Mouse (Mus musculus) heart, postnatal 10 days (tissue): ENCODE measurements at regions not wholly inside any gene's neighbourhood (a gene's known extent, or its start where the extent isn't known, plus 50 kb on each side); places are given as distances from the start of the nearest gene placed in this dataset.

ENCODE experiments used
- DNase-seq, 2 experiments: peaks; one replicate each; pipeline ENCODE4 v3.0.0; 2021
- intact Hi-C: fragments of 180-260 bp; cut with DNase I; formaldehyde crosslinking; loops from one replicate; pipeline ENCODE4 v1.15.1; 2025

DNA sequence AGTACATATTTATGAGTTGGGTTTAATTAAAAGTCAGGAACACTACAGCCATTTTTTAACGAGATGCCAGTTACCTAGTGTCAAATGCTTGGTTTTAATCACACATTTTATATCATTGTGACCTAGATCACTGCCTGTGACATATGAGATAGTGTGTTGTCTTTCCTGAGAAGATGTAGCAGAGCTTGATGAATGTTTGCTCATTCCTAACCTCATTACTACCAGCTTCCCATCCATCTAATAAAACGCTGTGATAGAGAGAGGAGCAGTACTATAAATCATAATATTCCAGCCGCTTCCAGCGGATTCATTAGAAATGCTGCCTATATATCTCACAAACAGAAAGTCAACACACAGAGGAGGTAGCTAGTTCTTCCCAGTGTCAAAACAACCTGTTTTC is 163.6 kb downstream of the Aldoart1 start:
- no peak for DNase-seq

DNA sequence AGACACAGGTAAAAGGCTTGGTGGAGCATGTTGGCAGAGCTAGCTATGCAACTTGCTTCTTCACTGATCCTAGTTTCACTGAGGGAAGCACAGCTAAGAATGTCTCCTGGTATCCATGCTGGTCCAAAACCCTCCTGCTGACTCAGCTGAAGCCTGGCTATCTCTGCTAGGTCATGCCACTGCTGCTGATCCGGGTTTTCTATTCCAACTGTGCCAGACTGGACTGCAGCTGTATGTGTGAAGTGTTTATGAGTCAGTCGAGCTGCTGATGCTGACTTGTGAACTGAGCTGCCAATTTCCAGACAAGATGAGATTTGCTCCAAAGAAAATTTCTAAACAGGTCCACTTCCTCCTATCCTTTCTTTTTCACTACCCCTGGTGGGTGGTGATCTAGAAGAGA is 178.4 kb downstream of the Aldoart1 start:
- no peak for DNase-seq
- intact Hi-C loops: no loop called here

More for the DNA sequence above, 163.6 kb downstream of the Aldoart1 start:
- intact Hi-C loops: no loop called here

DNA sequence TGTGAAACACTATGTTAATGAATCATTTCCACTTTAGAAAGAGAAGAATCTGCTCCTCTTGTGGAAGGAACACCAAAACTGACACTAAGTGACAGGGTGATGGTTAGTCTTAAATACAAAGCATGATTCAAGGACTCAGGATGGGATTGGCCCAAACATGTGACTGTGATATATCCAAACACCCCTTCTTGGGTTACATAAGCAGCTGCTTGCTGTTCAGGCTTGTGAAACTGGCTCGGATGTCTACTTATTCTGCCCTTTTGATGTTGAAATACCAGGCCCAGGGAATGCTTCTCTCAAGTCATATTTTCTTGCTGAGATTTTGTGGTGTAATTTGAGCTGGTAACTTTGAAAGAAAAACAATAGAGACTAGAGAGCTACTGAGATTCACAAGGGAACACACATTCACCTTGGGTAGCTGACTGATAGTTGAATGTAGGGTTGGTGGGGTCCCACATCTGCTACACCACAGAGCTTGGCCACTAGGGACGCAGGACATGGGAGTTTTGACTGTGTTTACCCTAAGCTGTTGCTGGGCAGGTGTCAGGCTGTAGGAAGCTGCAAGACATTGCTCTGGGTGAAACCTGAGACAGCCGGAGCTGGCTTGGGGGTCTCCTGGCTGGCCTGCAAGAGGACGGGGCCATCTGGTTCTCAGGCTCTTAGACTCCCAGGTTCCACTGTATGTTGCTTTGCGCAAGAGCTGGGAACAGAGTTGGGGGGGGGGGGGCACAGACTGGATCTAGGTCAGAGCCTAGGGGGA is 180.6 kb downstream of the Aldoart1 start:
- DNase-seq: no peak
- intact Hi-C loops: no loop called here

DNA sequence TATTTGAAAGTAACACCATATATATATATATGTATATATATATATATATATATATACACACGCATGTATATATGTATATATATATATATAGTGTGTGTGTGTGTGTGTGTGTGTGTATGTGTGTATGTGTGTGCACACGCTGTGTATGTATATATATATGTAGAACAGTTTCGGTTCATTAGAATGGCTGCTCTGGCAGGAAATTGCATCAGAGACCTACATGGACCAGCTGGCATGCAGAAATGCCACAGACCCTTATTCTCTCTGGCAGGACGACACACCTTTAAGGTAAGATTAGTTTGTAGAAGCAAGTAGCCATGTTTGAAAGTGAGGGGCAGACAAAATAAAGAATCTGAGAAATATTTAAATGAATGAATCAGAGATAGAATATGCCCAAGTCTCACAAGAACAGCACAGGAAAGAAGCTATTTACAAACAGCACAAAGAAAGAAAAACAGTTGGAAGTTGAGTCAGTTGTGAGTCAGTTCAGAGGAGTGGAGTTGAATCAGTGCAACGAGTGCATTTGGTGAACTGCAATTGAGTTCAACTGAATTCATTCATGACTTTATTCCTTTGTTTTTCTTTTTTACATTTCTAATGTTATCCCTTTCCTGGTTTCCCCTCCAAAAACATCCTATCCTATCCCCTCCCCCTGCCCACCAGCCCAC is 182.5 kb downstream of the Aldoart1 start:
- intact Hi-C loops: no loop called here
- DNase-seq: no peak

DNA sequence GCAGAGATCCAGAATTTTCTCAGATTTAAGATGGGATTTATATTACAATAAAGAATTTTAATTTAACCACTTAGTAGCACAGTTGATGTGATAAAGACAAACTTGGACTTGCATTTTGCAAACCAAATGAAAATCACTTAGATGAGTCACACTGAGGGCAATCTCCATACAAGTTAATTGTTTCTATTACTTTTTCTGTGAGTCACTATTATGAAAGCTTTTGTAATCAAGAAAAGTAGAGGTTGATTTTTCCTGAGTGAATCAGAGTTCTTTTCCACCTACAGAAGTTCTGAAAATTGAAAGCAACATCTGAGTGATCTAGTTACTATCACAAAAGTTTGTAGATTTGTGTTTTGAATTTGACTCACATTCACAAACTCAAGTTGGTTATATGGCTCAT is 188.1 kb downstream of the Aldoart1 start:
- intact Hi-C loops: no loop called here
- no peak for DNase-seq

DNA sequence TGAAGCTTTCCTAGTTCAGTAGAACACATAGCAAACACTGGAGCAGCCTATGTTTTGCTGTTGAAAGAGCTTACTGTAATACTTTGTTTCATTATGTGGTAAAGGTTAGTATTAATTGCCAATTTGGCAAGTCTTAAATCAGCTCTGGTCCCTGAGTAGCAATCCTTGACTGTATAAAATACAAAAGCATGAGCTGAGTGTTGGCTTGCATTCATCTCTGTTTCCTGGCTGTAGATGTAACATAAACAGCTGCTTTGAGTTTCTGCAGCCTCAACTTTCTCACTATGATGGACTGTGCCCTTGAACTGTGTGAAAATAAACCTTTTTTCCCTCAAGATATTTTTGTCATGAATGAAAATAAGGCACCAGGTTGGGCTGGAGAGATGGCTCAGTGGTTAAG is 190.0 kb downstream of the Aldoart1 start:
- intact Hi-C loops: no loop called here
- no peak for DNase-seq

DNA sequence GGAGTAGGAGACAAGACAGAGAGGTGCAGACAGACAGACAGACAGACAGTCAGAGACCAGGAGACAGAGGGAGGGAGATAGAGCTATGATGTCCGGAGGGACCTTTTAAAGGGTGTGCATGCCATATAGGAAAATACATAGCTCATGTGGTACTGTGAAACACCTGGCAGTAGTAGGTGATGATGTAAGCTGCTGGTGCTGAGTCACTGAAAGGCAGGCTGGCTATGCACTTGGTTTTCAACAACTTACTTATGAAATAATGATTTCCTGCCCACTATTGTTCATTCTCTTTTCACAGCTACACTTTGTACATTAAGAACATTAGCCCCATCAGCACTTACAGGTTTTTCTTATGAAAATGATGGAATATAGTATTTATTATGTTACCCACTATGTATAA is 196.2 kb downstream of the Aldoart1 start:
- no peak for DNase-seq
- intact Hi-C loops: no loop called here

DNA sequence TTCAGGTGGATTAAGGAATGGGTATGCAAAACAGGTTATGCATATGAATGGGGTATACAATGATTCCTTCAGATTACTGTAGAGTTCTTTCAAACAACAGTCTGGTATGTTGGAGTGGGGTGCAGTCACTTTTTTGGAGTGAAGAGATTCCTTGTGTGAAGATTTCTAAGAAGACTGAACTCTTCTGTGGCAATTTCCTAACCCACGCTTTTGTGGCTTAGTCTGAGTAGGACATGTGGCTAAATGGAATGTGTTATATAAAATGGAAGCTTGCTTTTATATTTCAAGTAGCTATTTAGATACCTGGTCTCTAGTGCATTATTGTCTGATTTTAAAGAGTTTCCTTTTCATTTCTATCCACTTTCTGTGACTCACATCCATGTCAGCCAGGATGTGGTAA is 205.3 kb downstream of the Aldoart1 start:
- no peak for DNase-seq
- intact Hi-C loops: no loop called here

DNA sequence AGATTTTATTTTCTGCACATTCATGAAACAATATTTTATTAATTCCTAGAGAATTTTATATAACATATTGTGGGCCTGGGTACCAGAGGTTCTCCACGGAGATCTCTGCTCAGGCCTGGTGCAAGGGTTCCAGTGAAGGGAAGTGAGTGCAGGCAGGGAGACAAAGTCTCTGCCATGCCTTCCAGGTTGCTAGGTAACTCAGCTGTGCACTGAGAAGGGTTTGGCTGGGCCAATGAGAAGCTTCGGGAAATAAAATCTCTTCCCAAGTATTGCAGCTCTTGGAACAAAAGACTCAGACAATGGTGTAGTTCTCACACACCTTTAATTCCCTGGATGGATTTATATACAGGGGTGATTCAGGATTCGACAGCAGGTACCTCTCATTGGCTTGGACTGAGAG is 223.0 kb downstream of the Aldoart1 start:
- no peak for DNase-seq
- intact Hi-C loops: no loop called here

DNA sequence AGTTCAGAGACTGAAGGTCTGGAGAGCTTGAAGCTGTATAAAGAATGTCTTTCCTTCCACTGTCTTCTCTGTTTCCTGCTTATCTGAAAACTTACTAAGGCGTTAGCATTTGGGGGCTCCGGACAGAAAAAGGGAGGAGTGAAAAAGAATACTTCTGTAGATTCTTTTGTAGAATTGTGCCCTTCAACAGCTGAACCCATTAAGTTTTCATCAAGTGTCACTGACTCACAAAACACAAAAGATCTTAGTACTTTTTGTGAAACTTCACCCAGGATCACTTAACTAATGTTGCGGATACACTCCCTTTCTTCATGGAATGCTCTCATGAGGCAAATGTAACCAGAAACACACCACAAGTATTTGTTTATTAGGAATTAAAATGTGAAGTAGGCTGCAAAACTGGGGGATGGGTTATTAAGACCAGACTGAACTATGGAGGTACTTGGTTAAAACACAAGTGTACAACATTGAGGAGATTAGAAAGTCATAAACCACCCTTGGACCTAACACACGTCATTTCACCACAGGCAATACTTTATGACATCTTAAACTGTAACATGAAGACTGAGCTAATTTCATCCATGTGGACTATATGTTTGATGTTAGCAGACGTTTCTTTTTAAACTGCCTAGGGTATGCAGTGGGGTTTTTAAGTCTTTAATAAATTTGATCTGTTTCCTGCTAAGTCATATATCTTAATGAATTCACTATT is 225.1 kb downstream of the Aldoart1 start:
- intact Hi-C loops: no loop called here
- DNase-seq: no peak

DNA sequence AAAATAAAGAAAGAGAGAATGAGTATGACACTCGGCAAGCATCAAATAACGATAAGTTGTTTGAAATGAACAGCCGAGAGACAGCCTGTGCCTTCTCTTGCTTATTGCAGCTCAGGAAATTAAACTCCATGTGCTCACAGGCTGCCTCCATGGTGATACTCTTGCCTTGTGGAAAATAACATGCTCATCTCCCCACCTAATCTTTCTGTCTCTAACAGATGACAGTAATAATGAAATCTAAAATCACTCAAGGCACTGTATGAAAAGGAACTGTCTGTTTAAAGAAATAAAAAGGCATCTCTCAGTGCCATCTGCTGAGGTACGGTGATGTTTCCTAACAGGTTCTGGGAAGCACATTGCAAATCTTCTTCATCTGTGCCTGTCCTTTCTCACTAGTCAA is 247.3 kb downstream of the Aldoart1 start:
- DNase-seq: no peak
- intact Hi-C loops: no loop called here

DNA sequence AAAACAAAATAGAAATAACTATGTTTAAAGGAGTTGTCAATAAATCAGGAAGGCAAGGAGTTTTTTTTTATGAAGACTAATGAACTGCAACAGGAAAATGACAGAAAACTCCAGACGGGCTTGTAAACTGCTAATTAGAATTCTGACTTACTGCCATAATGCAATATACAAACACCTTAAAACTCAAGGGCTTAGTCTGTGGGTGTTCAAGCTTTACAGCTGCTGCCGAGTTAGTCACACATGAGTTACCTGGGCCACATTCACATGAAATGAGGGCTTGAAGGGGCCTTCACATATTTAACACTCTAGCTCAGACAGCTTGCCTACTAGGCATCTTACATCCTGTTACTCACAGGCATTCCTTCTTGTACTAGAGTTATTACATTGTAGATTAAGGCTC is 256.9 kb downstream of the Aldoart1 start:
- DNase-seq: no peak
- intact Hi-C loops: no loop called here

DNA sequence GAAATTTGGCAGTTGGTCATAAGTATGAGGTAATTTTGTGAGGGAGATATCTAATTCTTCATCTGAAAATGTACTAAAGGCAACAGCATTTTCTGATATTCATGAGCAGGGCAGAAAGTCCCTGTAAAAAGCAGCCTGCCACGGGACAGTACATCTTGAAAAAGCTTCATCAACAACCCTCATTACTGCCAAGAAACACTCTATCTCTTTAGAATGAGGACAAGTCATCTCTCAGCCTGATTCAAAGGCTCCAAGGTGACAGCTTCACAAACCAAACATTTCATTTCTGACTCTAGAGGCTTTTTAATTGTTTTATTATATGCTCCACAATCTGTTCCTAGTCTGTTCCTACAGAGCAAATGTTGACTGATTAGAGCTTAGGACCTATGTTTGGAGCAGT is 260.3 kb downstream of the Aldoart1 start:
- intact Hi-C loops: no loop called here
- no peak for DNase-seq

DNA sequence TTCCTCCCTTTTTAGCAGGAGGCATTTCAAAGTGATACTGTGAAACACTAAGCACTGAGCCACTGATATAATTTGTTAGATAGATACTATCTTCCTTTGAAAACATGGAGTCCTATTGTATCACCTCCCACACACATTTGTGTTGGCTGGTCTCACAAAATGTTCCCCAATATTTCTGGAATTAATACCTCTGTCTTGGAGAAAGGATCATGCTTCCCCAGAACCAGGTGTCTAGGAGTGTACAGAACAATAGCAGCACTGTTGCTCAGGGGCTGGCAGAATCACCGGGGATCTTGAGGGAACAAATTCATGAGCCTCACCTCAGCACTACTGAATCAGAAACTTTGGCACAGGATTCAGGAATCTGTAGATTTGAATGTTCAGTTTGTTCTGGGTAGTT is 277.5 kb downstream of the Aldoart1 start:
- no peak for DNase-seq

DNA sequence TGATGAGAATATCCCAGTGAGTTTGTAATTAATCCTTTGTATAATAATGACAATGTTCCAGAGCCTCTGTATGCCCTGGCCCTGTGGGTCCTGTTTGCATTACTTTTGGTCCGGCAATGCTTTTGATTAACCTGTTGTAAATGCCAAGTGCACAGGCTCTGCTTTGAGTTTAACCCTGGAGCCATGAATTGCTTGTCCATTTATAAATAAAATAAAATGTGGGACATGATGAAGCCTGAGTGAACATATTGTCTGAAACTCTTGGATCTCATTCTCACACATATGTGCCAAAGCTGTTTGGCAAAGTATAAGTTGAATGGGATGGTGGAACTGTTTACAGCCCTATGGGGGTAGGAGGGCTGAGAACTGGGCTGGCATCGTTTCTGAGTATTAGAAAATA is 280.5 kb downstream of the Aldoart1 start:
- DNase-seq: no peak
- intact Hi-C loops: no loop called here

More for the DNA sequence above, 277.5 kb downstream of the Aldoart1 start:
- intact Hi-C loops: no loop called here

DNA sequence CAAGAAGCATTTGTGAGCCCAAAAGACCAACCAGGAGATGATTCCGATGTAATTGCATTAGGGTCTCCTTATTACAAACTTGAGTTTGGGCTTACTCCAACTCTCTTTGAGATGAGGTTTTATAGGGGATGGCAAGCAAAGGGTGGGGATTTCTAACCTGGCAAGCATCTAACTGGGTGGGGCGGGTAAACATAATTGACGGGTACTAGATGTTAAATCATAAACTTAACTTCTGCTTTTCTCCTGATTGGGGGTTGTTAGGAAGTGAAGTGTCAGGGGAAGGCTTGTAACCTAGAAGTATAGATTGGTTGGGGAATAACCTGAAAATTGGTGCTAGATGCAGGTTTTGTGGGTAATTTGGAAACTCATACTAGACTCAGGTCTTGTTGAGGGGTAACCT is 287.2 kb downstream of the Aldoart1 start:
- DNase-seq: no peak
- intact Hi-C loops: no loop called here

DNA sequence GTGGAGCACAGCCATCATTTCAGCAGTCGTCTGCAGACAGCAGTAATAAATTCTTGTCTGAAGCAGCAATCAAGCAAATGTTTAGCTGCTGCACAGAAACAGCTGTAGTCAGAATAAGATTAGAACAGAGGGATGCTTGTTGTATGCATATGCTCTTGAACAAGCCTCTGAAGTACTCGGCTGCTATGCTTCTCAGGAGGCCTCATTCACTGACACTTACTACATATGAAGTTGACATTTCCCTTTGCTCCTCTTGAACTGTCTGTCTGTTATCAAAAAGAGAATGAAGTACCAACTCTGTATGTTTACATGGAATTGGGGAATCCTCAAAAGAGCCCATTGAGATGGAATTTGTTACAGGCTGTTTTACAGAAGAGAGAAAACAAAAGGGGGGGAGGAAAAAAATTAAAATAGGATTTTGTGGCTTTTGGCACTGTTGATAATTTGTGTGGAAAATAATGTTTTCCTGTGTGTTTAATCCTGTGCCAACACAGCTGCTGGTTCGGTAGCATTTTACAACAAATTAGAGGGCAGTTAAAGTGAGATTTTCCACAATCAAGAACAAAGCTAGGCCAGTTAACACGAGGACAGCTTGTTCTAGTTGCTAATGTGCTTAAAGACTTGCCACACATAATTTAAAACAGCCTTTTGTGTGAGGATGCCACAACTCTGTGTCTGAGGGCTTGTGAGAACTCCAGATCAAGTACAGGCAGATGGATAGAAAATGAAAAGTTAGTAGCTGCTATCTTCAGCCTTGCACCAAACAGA is 289.3 kb downstream of the Aldoart1 start:
- DNase-seq: no peak
- intact Hi-C loops: no loop called here

DNA sequence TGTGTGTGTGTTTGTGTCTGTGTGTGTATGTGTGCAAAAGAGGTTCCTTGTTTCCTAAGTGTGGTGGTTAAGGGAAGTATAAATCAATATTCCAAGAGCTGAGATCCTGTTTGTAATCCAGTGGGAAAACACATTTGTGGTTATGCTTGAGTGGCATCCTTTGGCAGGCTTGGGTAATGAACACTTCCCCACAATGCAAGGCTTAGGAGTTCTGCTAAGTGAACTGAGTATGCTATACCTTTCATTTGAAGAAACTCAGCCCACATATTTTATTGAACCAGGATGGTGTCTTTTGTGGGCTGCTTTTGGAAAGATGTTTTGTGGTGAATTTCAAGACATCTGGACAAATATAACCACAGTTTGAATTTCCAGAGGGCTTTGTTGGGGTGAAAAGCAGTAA is 298.2 kb downstream of the Aldoart1 start:
- intact Hi-C loops: no loop called here
- DNase-seq: no peak

DNA sequence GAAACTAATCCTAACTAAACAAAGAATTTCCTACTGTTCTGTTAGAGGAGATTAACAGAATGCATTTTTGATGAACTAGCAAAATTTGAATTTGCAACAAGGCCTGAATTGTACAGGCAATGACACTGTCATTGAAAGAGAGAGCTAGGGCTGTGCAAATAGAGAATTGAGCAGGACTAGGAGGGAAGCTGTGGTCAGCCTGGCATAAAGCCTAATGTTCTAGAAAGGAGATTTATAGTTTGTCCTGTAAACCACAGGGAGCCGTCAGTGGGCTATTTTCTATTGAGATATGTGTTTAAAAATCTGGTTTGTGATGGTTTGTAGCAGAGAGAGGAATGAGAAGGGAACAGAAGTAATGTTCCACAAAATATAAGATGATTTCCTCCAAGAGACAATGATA is 317.9 kb downstream of the Aldoart1 start:
- DNase-seq: no peak
- intact Hi-C loops: loop anchor here (2.0 kb wide), 1 partner anchor 20 kb away; no protein-coding TSS in a partner anchor

DNA sequence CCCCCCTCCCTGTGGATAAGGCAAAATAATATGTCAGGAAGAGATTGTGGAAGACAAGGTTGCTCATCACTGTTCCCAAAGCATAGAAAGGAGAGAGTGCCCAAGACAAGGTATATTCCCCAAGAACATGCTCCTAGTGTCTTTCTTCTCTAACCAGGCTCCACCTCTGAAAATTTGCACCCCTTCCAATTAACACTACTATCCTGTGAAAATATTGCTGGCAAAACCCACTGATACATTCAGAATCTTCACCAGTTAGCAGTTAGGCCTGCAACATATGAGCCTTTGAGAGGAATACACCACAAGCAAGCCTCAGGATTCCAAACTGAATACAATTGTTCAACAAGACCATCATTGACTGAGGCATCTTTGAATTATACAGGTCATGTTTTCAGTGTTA is 323.9 kb upstream of the Tle1 start:
- intact Hi-C loops: no loop called here
- DNase-seq: no peak

DNA sequence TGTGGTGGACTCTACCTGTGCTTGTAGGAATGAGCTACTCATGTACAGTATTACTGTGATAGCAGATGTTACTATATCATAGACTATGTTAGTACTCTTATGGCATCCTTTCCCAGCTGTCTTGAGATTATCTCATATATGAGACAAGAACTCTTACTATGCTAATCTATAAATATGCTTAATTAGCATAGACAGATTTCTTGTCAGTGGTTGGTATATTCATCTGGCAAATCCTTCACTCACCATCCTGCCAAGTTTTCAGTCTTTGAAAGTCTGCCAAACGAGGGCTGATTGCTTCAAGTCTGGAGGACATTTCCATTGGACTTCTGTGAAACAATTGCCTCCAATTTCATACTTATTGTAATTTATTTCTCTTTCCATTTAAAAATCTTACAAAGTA is 323.4 kb upstream of the Tle1 start:
- intact Hi-C loops: no loop called here
- DNase-seq: no peak
